Mouse (Mus musculus) ES-Bruce4 (cell line): ENCODE data around the gene Atp6v1f. TPM values are rescaled to one million over a fixed set of nuclear protein-coding genes. Genes with fewer than 3 reads are reported as not detected.

Experiments
- H3K27ac ChIP-seq: 2 replicates; pipeline ENCODE4 v1.5.1; 2012; ENCODE audit warnings: low read length, inconsistent platforms; ENCODE audit not compliant: insufficient read depth
- H3K27me3 ChIP-seq: 2 replicates; pipeline ENCODE4 v1.6.1; 2012; ENCODE audit warnings: mild to moderate bottlenecking, low read length, inconsistent platforms; ENCODE audit not compliant: control insufficient read depth, poor library complexity, insufficient read depth, severe bottlenecking
- H3K36me3 ChIP-seq: 2 replicates; pipeline ENCODE4 v1.6.1; 2012; ENCODE audit warnings: inconsistent platforms, mild to moderate bottlenecking, low read length, moderate library complexity; ENCODE audit not compliant: control insufficient read depth, poor library complexity, insufficient read depth, severe bottlenecking
- H3K4me1 ChIP-seq: one replicate; pipeline ENCODE4 v1.8.1; 2011; ENCODE audit warnings: low read length; ENCODE audit not compliant: control insufficient read depth, insufficient read depth
- H3K4me3 ChIP-seq: 2 replicates; pipeline ENCODE4 v1.5.1; 2011; ENCODE audit warnings: low read depth, mild to moderate bottlenecking, low read length
- H3K9ac ChIP-seq: 2 replicates; pipeline ENCODE4 v1.6.1; 2012; ENCODE audit warnings: low read depth, mild to moderate bottlenecking, inconsistent platforms; ENCODE audit not compliant: poor library complexity, severe bottlenecking
- H3K9me3 ChIP-seq: replicated peaks from 2 replicates; pipeline ENCODE4 v1.6.1; 2012; ENCODE audit warnings: mild to moderate bottlenecking, low read length, inconsistent platforms; ENCODE audit not compliant: control insufficient read depth, poor library complexity, insufficient read depth, severe bottlenecking
- CTCF ChIP-seq: IDR thresholded peaks from one replicate; pipeline ENCODE4 v1.8.1; 2011; ENCODE audit warnings: low read depth, low read length
- EP300 ChIP-seq: IDR thresholded peaks from 2 replicates; pipeline ENCODE4 v1.6.1; 2011; ENCODE audit warnings: low read depth, low read length; ENCODE audit not compliant: insufficient read depth
- POLR2A ChIP-seq: IDR thresholded peaks from one replicate; pipeline ENCODE4 v1.8.1; 2011; ENCODE audit warnings: low read length; ENCODE audit not compliant: insufficient read depth
- polyA plus RNA-seq: library from polyadenylated mRNA; stranded (reverse); fragments of >200 nt; gene quantifications from 2 replicates; pipeline ENCODE4 v1.2.4, GENCODE M21; 2011; ENCODE audit warnings: low read depth; ENCODE audit not compliant: missing spikeins, insufficient read depth, insufficient read length

The Atp6v1f gene
- polyA plus RNA-seq, 1 experiment = 142 TPM

- H3K27me3 ChIP-seq = no peaks in the 10 kb centered on the region
- H3K9me3 ChIP-seq = no peaks in the 10 kb centered on the region
- peaks cover 4% of the 10 kb centered on the region; the same call in 1 of the 2 replicates for H3K36me3 ChIP-seq
- no peaks in the 10 kb centered on the region for H3K4me1 ChIP-seq
- no peak overlapping the region for H3K27ac ChIP-seq
- peak overlapping the region; percentile 64 for H3K4me3 ChIP-seq
- no peak for TF ChIP-seq POLR2A
- no peak for TF ChIP-seq CTCF
- TF ChIP-seq EP300 = no peak
- peak overlapping the region; percentile 43 for H3K9ac ChIP-seq
Measured at GRCm38 (mm10) chr6:29473941-29474691, 6.6 kb downstream of the Atp6v1f start.

- no peak for TF ChIP-seq EP300
- no peak for TF ChIP-seq POLR2A
- no peak for TF ChIP-seq CTCF
- Histone ChIP-seq H3K9ac (0 out of 2 replicates have a peak overlapping the region, but pooled peaks have one; percentile 43), H3K4me3 (no peak overlapping the region), H3K27me3 (no peaks in the 10 kb centered on the region), H3K27ac (no peak overlapping the region), H3K36me3 (peaks cover 4% of the 10 kb centered on the region; the same call in 1 of the 2 replicates), H3K4me1 (no peaks in the 10 kb centered on the region), H3K9me3 (no peaks in the 10 kb centered on the region)
Measured at GRCm38 (mm10) chr6:29474736-29475135, 7.2 kb downstream of the Atp6v1f start.

- no peak overlapping the region for H3K4me3 ChIP-seq
- TF ChIP-seq EP300 = no peak
- no peak for TF ChIP-seq POLR2A
- TF ChIP-seq CTCF = no peak
- H3K9ac ChIP-seq = no peak overlapping the region
Measured at GRCm38 (mm10) chr6:29482691-29483090, 15.2 kb downstream of the Atp6v1f start.

GRCm38 (mm10) chr6:29484716-29485559 is 17.4 kb downstream of the Atp6v1f start:
- no peaks in the 10 kb centered on the region for H3K27me3 ChIP-seq
- TF ChIP-seq EP300 = no peak
- peak; percentile 81 for TF ChIP-seq CTCF
- no peak for TF ChIP-seq POLR2A
- H3K27ac ChIP-seq = no peak overlapping the region
- peak overlapping the region; percentile 24 for H3K4me3 ChIP-seq
- no peaks in the 10 kb centered on the region for H3K4me1 ChIP-seq
- H3K9me3 ChIP-seq = no peaks in the 10 kb centered on the region
- no peak overlapping the region for H3K9ac ChIP-seq
- H3K36me3 ChIP-seq = no peaks in the 10 kb centered on the region

More at GRCm38 (mm10) chr6:29482691-29483090, 15.2 kb downstream of the Atp6v1f start:
- H3K36me3 ChIP-seq = no peaks in the 10 kb centered on the region
- H3K4me1 ChIP-seq = no peaks in the 10 kb centered on the region
- no peaks in the 10 kb centered on the region for H3K27me3 ChIP-seq
- H3K9me3 ChIP-seq = no peaks in the 10 kb centered on the region
- H3K27ac ChIP-seq = no peak overlapping the region

GRCm38 (mm10) chr6:29485951-29486350 is 18.4 kb downstream of the Atp6v1f start:
- no peak overlapping the region for H3K9ac ChIP-seq
- H3K4me3 ChIP-seq = no peak overlapping the region
- no peaks in the 10 kb centered on the region for H3K36me3 ChIP-seq
- no peaks in the 10 kb centered on the region for H3K9me3 ChIP-seq
- TF ChIP-seq POLR2A (no peak), EP300 (no peak), CTCF (no peak)
- no peaks in the 10 kb centered on the region for H3K4me1 ChIP-seq
- H3K27ac ChIP-seq = no peak overlapping the region
- H3K27me3 ChIP-seq = no peaks in the 10 kb centered on the region

GRCm38 (mm10) chr6:29494101-29494500 is 26.6 kb downstream of the Atp6v1f start:
- no peak overlapping the region for H3K27ac ChIP-seq
- no peaks in the 10 kb centered on the region for H3K4me1 ChIP-seq
- H3K4me3 ChIP-seq = no peak overlapping the region
- H3K36me3 ChIP-seq = no peaks in the 10 kb centered on the region
- no peaks in the 10 kb centered on the region for H3K9me3 ChIP-seq
- H3K9ac ChIP-seq = no peak overlapping the region
- no peaks in the 10 kb centered on the region for H3K27me3 ChIP-seq
- TF ChIP-seq POLR2A (no peak), EP300 (no peak), CTCF (no peak)
